Mouse (Mus musculus) heart, adult 2 months (tissue): ENCODE results near the gene 1700017N19Rik.

ENCODE experiments used
- CTCF ChIP-seq: fragments of 200-600 bp; IDR thresholded peaks from 2 replicates; pipeline ENCODE4 v1.8.1; 2022; ENCODE audit warnings: antibody characterized with exemption, mild to moderate bottlenecking, moderate library complexity
- EP300 ChIP-seq: fragments of 200-500 bp; IDR thresholded peaks from 2 replicates; pipeline ENCODE4 v1.6.1; 2011; ENCODE audit warnings: low read depth, low read length, control low read depth; ENCODE audit not compliant: insufficient read depth

- TF ChIP-seq CTCF (no peak), EP300 (no peak)
These were observed 27.1 kb downstream of the 1700017N19Rik start for GRCm38 (mm10) chr10:100617233-100617903.
